Mouse (Mus musculus): ENCODE data around the gene Acot7. TPM values are rescaled to one million over a fixed set of nuclear protein-coding genes. Genes with fewer than 3 reads are reported as not detected.
"Not testable (repeated sequence)": the region's sequence is repeated elsewhere in the genome, so short reads cannot be mapped to it uniquely, and the experiment has no call there.

Gene Acot7
- polyA plus RNA-seq, 1 experiment from 2014 or later, result 168 TPM

DNA sequence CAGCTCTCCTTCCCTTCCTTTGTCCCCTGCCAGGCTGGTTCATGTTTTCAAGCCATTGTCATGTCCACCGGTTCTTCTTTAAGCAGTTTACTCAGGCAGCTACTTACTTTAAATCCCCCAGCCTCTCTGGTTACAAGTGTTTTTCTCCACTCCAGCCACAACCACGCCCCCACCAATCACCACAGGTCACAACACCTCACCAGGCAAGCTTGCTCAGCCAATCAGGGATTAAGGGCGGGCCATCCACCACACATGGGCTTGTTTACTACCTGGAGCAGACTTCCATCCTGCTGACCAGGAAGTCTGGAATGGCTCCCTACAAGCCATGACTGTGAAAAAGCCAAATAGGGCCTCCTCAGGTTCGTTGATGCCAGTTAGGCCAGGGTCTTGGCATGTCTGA, 52.4 kb downstream of the Acot7 start:
- H3K9ac ChIP-seq (ENCODE audit: low read length); H3K27ac ChIP-seq (ENCODE audit: low read depth, low read length); H3K27me3 ChIP-seq (replicated peaks; ENCODE audit: control insufficient read depth, insufficient read depth, low read length); H3K9me3 ChIP-seq (replicated peaks; ENCODE audit: control insufficient read depth, low read length); DNase-seq (ENCODE audit: low spot score); H3K36me3 ChIP-seq (ENCODE audit: control insufficient read depth, insufficient read depth, low read length); H3K4me3 ChIP-seq (ENCODE audit: low read depth, low read length); ATAC-seq; H3K4me1 ChIP-seq (ENCODE audit: control insufficient read depth, insufficient read depth, low read length); H3K4me2 ChIP-seq (ENCODE audit: low read length): not testable (repeated sequence)
- WGBS, result 46% methylated on average over 4 of the region's 4 CpGs

DNA sequence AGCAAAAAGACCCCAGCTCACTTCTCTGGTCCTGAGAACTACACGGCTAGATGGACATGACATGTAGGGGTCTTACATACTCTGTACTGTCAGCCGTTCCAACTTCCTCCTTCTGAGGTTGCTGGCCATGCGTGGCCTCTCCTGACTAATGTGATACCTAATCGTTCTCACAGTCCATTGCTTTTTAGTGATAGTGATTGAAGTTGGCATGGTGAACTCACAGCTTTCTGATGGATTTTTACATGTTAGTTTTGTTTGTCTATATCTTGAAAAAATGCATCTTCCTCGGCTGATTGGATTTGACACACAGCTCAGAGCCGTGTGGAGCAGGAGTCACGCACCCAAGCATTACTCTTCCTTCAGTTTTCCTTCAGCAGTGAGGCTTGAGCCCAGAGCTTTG, 53.4 kb downstream of the Acot7 start:
- no peak overlapping the region for H3K27ac ChIP-seq (ENCODE audit: low read depth, low read length)
- ATAC-seq, result no peak
- H3K4me2 ChIP-seq (ENCODE audit: low read length), result no peak overlapping the region

DNA sequence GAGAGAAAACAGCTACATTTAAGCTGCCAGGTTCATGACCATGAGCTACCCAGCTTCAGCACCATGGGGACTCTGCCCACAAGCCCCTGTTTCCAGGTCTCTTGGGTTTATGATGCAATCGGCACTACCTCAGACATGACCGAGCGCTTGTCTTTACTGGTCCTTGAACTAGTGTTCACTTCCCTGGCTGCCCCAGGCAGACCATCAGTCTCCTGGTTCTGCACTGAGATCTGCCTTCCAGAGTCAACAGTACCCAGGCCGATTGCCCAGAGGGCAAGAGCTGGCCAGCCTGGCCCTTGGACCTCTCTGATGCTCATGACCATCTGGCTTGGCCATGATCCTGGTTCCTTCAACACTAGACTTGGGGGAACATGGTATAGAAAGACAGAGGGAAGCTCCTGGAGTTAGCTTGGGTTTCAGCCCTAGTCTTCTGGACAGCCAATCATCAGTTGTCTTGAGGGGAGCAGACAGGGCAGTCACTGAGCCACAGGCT, 54.5 kb downstream of the Acot7 start:
- Histone ChIP-seq H3K4me1 (ENCODE audit: control insufficient read depth, insufficient read depth, low read length) (no peaks in the 10 kb centered on the region), H3K36me3 (ENCODE audit: control insufficient read depth, insufficient read depth, low read length) (0 out of 2 replicates have a peak, but pooled peaks cover 6% of the 10 kb centered on the region), H3K9me3 (replicated peaks; ENCODE audit: control insufficient read depth, low read length) (no peaks in the 10 kb centered on the region), H3K27ac (ENCODE audit: low read depth, low read length) (no peak overlapping the region), H3K27me3 (replicated peaks; ENCODE audit: control insufficient read depth, insufficient read depth, low read length) (no peaks in the 10 kb centered on the region), H3K4me3 (ENCODE audit: low read depth, low read length) (no peak overlapping the region), H3K4me2 (ENCODE audit: low read length) (no peak overlapping the region), H3K9ac (ENCODE audit: low read length) (no peak overlapping the region)
- WGBS, result 95% methylated on average over 4 of the region's 4 CpGs
- DNase-seq (ENCODE audit: low spot score) (no peak), ATAC-seq (no peak)

More for the DNA sequence above, 53.4 kb downstream of the Acot7 start:
- H3K36me3 ChIP-seq (ENCODE audit: control insufficient read depth, insufficient read depth, low read length), result no peaks in the 10 kb centered on the region
- no peak overlapping the region for H3K4me3 ChIP-seq (ENCODE audit: low read depth, low read length)
- no peaks in the 10 kb centered on the region for H3K27me3 ChIP-seq (replicated peaks; ENCODE audit: control insufficient read depth, insufficient read depth, low read length)
- H3K9ac ChIP-seq (ENCODE audit: low read length), result no peak overlapping the region
- H3K9me3 ChIP-seq (replicated peaks; ENCODE audit: control insufficient read depth, low read length), result no peaks in the 10 kb centered on the region
- DNase-seq (ENCODE audit: low spot score), result no peak
- no peaks in the 10 kb centered on the region for H3K4me1 ChIP-seq (ENCODE audit: control insufficient read depth, insufficient read depth, low read length)
- 90% methylated on average over 7 of the region's 7 CpGs for WGBS

DNA sequence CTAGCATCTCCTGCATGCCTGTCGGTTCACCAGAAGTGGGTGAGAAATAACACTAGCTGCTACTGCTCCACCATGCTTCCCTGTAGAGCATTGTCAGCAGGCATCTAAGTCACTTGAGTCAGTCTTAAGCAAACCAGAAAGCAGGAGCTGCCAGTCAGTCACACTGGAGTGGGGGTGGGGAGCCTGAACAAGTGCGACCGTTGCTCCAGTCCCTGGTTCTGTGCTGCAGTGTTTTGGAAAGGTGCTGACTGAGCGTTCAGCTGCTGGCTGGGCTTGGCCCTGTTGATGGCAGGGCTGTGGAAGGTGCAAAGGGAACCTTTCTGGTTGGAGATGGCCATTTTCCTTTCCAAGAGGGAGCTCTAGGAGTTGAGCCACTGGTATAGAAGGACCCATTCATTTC, 62.0 kb downstream of the Acot7 start:
- H3K4me1 ChIP-seq (ENCODE audit: control insufficient read depth, insufficient read depth, low read length), result no peaks in the 10 kb centered on the region
- no peaks in the 10 kb centered on the region for H3K27me3 ChIP-seq (replicated peaks; ENCODE audit: control insufficient read depth, insufficient read depth, low read length)
- 0 out of 2 replicates have a peak, but pooled peaks cover 15% of the 10 kb centered on the region for H3K36me3 ChIP-seq (ENCODE audit: control insufficient read depth, insufficient read depth, low read length)
- H3K4me2 ChIP-seq (ENCODE audit: low read length), result no peak overlapping the region
- DNase-seq (ENCODE audit: low spot score), result no peak
- 83% methylated on average over 4 of the region's 4 CpGs for WGBS
- H3K9ac ChIP-seq (ENCODE audit: low read length), result no peak overlapping the region
- ATAC-seq, result no peak
- no peaks in the 10 kb centered on the region for H3K9me3 ChIP-seq (replicated peaks; ENCODE audit: control insufficient read depth, low read length)
- no peak overlapping the region for H3K27ac ChIP-seq (ENCODE audit: low read depth, low read length)
- no peak overlapping the region for H3K4me3 ChIP-seq (ENCODE audit: low read depth, low read length)

DNA sequence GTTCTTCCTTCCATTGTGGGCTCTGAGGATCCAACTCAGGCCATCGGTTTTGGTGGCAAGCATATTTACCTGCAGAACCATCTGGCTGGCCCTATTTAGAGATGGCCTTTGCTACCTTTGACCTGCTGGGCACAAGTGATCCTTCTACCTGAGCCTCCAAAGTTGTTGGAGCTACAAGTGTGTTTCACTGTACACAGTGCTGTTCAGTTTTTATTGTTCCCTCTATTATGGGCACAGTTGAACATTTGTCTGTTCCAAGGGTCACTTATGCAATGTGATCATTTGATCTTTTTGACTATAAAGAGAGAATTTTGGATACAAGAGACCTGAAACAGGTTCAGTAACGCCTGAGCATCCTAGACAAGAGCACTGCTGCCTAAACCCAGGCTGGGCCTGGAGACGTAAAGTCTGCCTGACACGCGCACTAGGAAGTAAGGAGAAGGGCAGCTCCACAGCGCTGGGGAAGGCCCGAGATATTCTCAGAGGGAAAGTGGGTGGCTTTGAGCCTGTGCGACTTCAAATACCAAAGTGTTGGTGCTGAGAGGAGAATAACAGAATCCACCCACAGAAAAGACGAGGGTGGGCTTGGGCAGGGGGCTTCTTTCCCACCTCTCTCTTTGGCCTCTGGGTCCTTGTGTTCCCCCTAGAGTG, 65.4 kb downstream of the Acot7 start:
- Histone ChIP-seq H3K36me3 (ENCODE audit: control insufficient read depth, insufficient read depth, low read length) (0 out of 2 replicates have a peak, but pooled peaks cover 1% of the 10 kb centered on the region), H3K9me3 (replicated peaks; ENCODE audit: control insufficient read depth, low read length) (no peaks in the 10 kb centered on the region), H3K4me1 (ENCODE audit: control insufficient read depth, insufficient read depth, low read length) (no peaks in the 10 kb centered on the region), H3K4me3 (ENCODE audit: low read depth, low read length) (no peak overlapping the region), H3K27ac (ENCODE audit: low read depth, low read length) (no peak overlapping the region), H3K27me3 (replicated peaks; ENCODE audit: control insufficient read depth, insufficient read depth, low read length) (no peaks in the 10 kb centered on the region), H3K9ac (ENCODE audit: low read length) (no peak overlapping the region), H3K4me2 (ENCODE audit: low read length) (no peak overlapping the region)
- WGBS, result 89% methylated on average over 9 of the region's 9 CpGs
- ATAC-seq (no peak), DNase-seq (ENCODE audit: low spot score) (no peak)

DNA sequence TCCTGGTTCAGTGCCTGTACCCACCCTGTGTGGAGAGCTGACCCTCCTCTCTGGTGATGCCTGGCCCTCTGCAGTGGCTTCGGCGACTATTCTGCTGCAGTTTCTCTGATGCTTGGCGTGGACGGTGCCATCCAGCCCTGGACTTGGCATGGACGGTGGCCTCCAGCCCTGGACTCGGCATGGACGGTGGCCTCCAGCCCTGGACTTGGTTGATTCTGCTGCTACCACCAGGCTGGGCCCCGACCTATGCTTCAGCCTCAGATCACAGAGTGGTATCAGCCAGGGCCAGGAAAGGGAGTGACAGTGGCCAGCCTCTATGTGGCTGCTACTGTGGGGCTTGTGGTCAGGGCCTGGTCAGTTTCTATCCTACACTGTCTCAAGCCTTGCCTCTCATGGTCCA, 66.0 kb downstream of the Acot7 start:
- Histone ChIP-seq H3K36me3 (ENCODE audit: control insufficient read depth, insufficient read depth, low read length) (no peaks in the 10 kb centered on the region), H3K27ac (ENCODE audit: low read depth, low read length) (no peak overlapping the region), H3K4me2 (ENCODE audit: low read length) (no peak overlapping the region), H3K9me3 (replicated peaks; ENCODE audit: control insufficient read depth, low read length) (no peaks in the 10 kb centered on the region), H3K9ac (ENCODE audit: low read length) (no peak overlapping the region), H3K4me3 (ENCODE audit: low read depth, low read length) (no peak overlapping the region), H3K27me3 (replicated peaks; ENCODE audit: control insufficient read depth, insufficient read depth, low read length) (no peaks in the 10 kb centered on the region), H3K4me1 (ENCODE audit: control insufficient read depth, insufficient read depth, low read length) (no peaks in the 10 kb centered on the region)
- DNase-seq (ENCODE audit: low spot score) (no peak), ATAC-seq (no peak)
- 93% methylated on average over 8 of the region's 8 CpGs for WGBS

DNA sequence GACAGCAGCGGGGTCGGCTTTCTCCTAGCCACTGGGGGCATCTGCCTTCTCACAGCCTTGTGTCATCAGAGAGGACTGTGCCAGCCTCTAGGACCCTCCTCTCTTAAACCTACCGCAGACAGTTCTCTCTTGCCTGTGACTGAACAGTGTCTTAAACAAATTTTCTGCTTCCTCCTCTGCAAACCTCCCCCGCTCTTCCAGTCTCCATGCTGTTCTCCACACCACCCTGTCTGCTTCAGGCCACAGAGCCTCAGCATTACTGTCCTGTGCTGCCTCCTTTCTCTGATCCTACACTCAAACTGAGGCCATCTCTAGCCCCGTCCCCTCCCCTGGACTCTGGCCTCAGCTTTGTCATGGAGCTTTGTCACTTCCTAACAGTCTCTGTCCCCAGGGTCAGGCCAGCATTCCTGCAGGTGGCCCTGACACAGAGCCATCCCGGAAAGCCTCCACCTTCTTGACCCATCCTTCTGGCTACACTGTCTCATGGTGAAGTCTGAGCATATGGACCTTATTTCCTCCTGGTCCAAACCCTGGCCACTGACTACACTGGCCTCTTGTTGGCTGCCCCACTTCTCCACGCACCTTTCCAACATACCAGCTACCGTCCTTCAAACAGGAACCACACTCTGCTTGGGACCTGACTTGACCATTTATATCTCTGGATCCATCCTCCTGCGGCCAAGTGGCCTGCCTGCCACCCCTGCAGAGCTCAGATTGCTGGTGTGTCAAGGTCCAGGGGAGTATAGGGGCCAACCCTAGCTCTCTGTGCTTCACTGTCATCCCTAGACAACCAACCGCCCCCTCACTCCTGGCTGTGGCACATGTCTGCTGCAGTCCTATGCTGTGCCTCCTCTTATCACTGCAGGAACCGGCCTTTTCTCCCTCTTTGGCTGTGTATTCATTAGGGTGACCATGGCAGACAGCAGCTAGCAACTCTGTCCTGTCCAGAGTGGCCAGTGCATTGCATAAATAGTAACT, 66.9 kb downstream of the Acot7 start:
- ATAC-seq (no peak), DNase-seq (ENCODE audit: low spot score) (no peak)
- Histone ChIP-seq H3K9ac (ENCODE audit: low read length) (no peak overlapping the region), H3K4me1 (ENCODE audit: control insufficient read depth, insufficient read depth, low read length) (no peaks in the 10 kb centered on the region), H3K4me2 (ENCODE audit: low read length) (no peak overlapping the region), H3K36me3 (ENCODE audit: control insufficient read depth, insufficient read depth, low read length) (no peaks in the 10 kb centered on the region), H3K9me3 (replicated peaks; ENCODE audit: control insufficient read depth, low read length) (no peaks in the 10 kb centered on the region), H3K27me3 (replicated peaks; ENCODE audit: control insufficient read depth, insufficient read depth, low read length) (no peaks in the 10 kb centered on the region), H3K4me3 (ENCODE audit: low read depth, low read length) (no peak overlapping the region), H3K27ac (ENCODE audit: low read depth, low read length) (no peak overlapping the region)
- 91% methylated on average over 11 of the region's 11 CpGs for WGBS

DNA sequence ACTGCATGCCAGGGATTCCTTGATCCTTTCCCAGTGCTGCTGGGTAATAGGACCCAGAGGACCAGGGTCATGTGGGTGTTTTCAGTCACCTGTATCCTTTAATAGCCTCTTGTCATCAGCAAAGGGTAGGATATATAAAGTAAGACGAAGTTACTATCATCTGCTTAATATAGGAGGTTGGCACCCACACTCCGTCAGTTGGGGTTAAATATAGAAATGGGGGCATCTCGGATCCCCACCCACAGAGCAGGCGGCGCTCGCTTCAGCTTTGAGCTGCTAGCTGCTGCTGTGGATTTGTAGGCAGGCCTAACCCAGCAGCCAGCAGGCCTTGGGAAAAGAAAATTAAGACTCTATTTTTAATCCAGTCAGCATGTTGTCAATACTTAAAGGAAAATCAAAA, 68.1 kb downstream of the Acot7 start:
- Histone ChIP-seq H3K36me3 (ENCODE audit: control insufficient read depth, insufficient read depth, low read length) (no peaks in the 10 kb centered on the region), H3K27ac (ENCODE audit: low read depth, low read length) (no peak overlapping the region)
- DNase-seq (ENCODE audit: low spot score), result no peak

DNA sequence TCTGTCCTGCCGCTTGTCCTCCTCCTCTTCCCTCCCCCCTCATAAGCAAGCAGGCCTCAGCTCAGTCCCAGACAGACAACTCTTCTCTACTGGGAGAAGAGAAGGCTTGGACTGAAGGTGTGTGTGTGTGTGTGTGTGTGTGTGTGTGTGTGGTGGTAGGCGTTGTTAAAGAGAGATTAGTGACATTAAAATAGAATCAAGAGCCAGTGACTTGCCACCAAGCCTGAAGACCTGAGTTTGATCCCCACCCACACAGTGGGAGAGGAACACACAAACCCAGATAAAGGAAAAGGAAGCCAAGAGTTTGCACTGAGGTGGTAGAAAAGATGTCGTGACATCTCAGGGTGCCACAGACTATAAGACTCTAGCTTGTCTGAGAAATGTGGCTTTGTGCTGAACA, 69.3 kb downstream of the Acot7 start:
- H3K36me3 ChIP-seq (ENCODE audit: control insufficient read depth, insufficient read depth, low read length), result no peaks in the 10 kb centered on the region
- H3K4me3 ChIP-seq (ENCODE audit: low read depth, low read length), result no peak overlapping the region
- no peak overlapping the region for H3K9ac ChIP-seq (ENCODE audit: low read length)
- ATAC-seq (no peak), DNase-seq (ENCODE audit: low spot score) (no peak)
- no peaks in the 10 kb centered on the region for H3K27me3 ChIP-seq (replicated peaks; ENCODE audit: control insufficient read depth, insufficient read depth, low read length)
- no peak overlapping the region for H3K4me2 ChIP-seq (ENCODE audit: low read length)
- no peaks in the 10 kb centered on the region for H3K9me3 ChIP-seq (replicated peaks; ENCODE audit: control insufficient read depth, low read length)
- H3K27ac ChIP-seq (ENCODE audit: low read depth, low read length), result no peak overlapping the region
- H3K4me1 ChIP-seq (ENCODE audit: control insufficient read depth, insufficient read depth, low read length), result no peaks in the 10 kb centered on the region
- WGBS, result 83% methylated on average over 3 of the region's 3 CpGs

More for the DNA sequence above, 68.1 kb downstream of the Acot7 start:
- Histone ChIP-seq H3K4me1 (ENCODE audit: control insufficient read depth, insufficient read depth, low read length) (no peaks in the 10 kb centered on the region), H3K27me3 (replicated peaks; ENCODE audit: control insufficient read depth, insufficient read depth, low read length) (no peaks in the 10 kb centered on the region), H3K9me3 (replicated peaks; ENCODE audit: control insufficient read depth, low read length) (no peaks in the 10 kb centered on the region), H3K4me2 (ENCODE audit: low read length) (no peak overlapping the region), H3K9ac (ENCODE audit: low read length) (no peak overlapping the region), H3K4me3 (ENCODE audit: low read depth, low read length) (no peak overlapping the region)
- ATAC-seq, result no peak
- WGBS, result 85% methylated on average over 6 of the region's 6 CpGs
